Mouse (Mus musculus) bone marrow, adult 2 months (tissue): ENCODE data around the gene Pomp. TPM values are rescaled to one million over a fixed set of nuclear protein-coding genes. Genes with fewer than 3 reads are reported as not detected.

Experiments
- H3K27ac ChIP-seq: fragments of 200-500 bp; 2 replicates; pipeline ENCODE4 v1.5.1; 2012; ENCODE audit warnings: low read depth, mild to moderate bottlenecking, control low read depth, inconsistent platforms, low read length; ENCODE audit not compliant: control insufficient read depth, poor library complexity, insufficient read depth
- H3K4me1 ChIP-seq: fragments of 200-500 bp; 2 replicates; pipeline ENCODE4 v1.6.1; 2011; ENCODE audit warnings: low read length; ENCODE audit not compliant: control insufficient read depth, insufficient read depth
- H3K4me3 ChIP-seq: fragments of 200-500 bp; replicated peaks from 2 replicates; pipeline ENCODE3; 2011; ENCODE audit warnings: mild to moderate bottlenecking, low read depth, low read length, control low read depth; ENCODE audit not compliant: control insufficient read depth
- CTCF ChIP-seq: fragments of 200-500 bp; IDR thresholded peaks from 2 replicates; pipeline ENCODE4 v1.5.1; 2011; ENCODE audit warnings: low read length, control low read depth; ENCODE audit not compliant: control insufficient read depth, insufficient read depth
- POLR2A ChIP-seq: fragments of 200-500 bp; IDR thresholded peaks from 2 replicates; pipeline ENCODE4 v1.6.1; 2011; ENCODE audit warnings: low read depth, mild to moderate bottlenecking, control low read depth, low read length, borderline replicate concordance; ENCODE audit not compliant: control insufficient read depth
- WGBS: fragments of 180-500 bp; shearing (Covaris S2); methylation state at CpG from one replicate; pipeline ENCODE4 v1.1.7; 2018; 5-methylcytosine and 5-hydroxymethylcytosine counted together
- polyA plus RNA-seq: library from polyadenylated mRNA; stranded (reverse); fragments of >200 nt; gene quantifications from 2 replicates; pipeline ENCODE4 v1.2.4, GENCODE M21; 2011; ENCODE audit warnings: low replicate concordance; ENCODE audit not compliant: missing spikeins, insufficient read depth, insufficient read length

Pomp gene
- polyA plus RNA-seq, 1 experiment: 166 TPM

GRCm38 (mm10) chr5:147819895-147820294 lies 40.4 kb upstream of the Pomp start:
- no peak overlapping the region for H3K4me3 ChIP-seq
- no peak for TF ChIP-seq POLR2A
- TF ChIP-seq CTCF: no peak
- no peaks in the 10 kb centered on the region for H3K4me1 ChIP-seq
- H3K27ac ChIP-seq: no peak overlapping the region
- 87% methylated on average over 7 of the region's 7 CpGs for WGBS

DNA sequence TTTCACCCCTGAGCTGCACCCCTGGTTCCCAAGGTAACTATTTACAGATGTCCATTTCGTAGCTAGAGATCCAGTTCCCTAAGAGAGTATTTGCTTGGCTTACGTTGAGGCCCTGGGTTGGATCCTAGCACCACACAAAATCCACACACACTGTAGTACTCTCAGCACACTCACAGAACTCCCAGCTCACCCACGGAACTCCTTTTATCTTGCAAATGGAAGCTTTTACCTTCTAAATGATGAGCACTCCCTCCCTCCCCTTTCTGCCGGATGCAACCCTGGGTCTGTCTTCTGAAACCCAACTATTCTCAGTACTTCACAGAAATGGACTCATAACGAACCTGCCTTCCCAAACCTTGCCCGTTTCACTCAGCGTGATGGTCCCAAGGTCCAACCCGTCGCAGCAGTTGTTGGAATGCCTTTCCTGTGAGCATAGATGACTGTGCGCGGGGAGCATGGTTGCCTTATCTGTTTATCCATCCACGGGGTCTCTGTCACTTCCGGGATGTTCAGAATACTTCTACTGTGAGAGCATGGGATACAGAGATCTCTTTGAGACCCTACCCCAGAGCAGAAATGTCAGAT lies 36.1 kb upstream of the Pomp start:
- WGBS: 83% methylated on average over 13 of the region's 13 CpGs
- no peak overlapping the region for H3K27ac ChIP-seq
- no peaks in the 10 kb centered on the region; the same call in 1 of the 2 replicates for H3K4me1 ChIP-seq
- no peak overlapping the region for H3K4me3 ChIP-seq
- TF ChIP-seq POLR2A (no peak), CTCF (no peak)

GRCm38 (mm10) chr5:147825375-147825969 lies 34.8 kb upstream of the Pomp start:
- Histone ChIP-seq H3K4me3 (no peak overlapping the region), H3K27ac (no peak overlapping the region; the same call in 1 of the 2 replicates), H3K4me1 (no peaks in the 10 kb centered on the region; the same call in 1 of the 2 replicates)
- WGBS: 10% methylated on average over 22 of the region's 22 CpGs
- no peak for TF ChIP-seq POLR2A
- no peak for TF ChIP-seq CTCF

DNA sequence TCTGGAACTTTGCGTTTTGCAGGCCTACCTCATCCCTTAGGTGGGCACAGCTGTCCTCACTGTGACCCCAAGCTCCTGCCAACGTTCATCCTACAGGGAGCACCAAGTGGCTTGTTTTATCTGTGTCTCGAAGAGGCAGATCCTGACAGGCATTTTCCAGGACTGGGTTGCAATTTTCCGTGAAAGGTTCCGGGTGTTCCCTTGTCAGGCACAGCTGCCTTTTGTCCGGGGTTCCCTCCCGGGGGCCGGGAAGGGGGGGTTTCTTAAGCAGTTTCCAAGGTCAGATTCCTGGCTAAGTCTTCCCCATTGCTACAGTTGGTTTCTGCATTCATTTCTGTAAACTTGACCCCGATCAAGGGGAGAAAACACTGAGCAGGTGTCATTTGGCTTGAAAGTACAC lies 34.2 kb upstream of the Pomp start:
- 84% methylated on average over 9 of the region's 9 CpGs for WGBS
- Histone ChIP-seq H3K4me3 (no peak overlapping the region), H3K27ac (no peak overlapping the region), H3K4me1 (no peaks in the 10 kb centered on the region; the same call in 1 of the 2 replicates)
- no peak for TF ChIP-seq CTCF

- Histone ChIP-seq H3K4me1 (no peaks in the 10 kb centered on the region; the same call in 1 of the 2 replicates), H3K4me3 (no peak overlapping the region), H3K27ac (no peak overlapping the region)
- TF ChIP-seq POLR2A: no peak
- no peak for TF ChIP-seq CTCF
- WGBS: 80% methylated on average over 5 of the region's 5 CpGs
Observed at GRCm38 (mm10) chr5:147826546-147826945, 33.7 kb upstream of the Pomp start.

GRCm38 (mm10) chr5:147828846-147829245 lies 31.4 kb upstream of the Pomp start:
- TF ChIP-seq POLR2A: no peak
- no peak for TF ChIP-seq CTCF
- H3K27ac ChIP-seq: no peak overlapping the region
- 84% methylated on average over 8 of the region's 8 CpGs for WGBS

DNA sequence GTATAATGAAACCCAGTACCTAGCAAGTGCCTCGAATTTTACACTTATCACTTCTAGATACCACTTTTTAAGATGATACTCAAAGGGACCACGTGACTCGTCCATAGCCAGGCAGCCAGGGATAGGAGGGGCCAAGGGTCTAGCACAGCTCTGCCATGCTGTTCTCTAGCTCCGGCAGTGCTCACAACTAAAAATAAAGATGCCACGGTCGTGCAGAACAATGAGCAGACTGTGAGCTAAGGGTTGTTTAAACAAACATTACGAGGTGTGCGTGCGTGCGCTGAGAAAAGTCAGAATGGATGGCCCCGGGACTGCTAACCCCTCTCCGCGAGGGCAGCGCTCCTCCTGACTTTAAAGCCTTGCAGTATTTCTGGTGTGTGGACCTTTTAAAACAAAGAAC lies 27.4 kb upstream of the Pomp start:
- Histone ChIP-seq H3K27ac (no peak overlapping the region), H3K4me3 (no peak overlapping the region), H3K4me1 (no peaks in the 10 kb centered on the region)
- WGBS: 50% methylated on average over 14 of the region's 14 CpGs
- TF ChIP-seq CTCF (no peak), POLR2A (no peak)

More at GRCm38 (mm10) chr5:147828846-147829245, 31.4 kb upstream of the Pomp start:
- no peaks in the 10 kb centered on the region; the same call in 1 of the 2 replicates for H3K4me1 ChIP-seq
- H3K4me3 ChIP-seq: no peak overlapping the region

DNA sequence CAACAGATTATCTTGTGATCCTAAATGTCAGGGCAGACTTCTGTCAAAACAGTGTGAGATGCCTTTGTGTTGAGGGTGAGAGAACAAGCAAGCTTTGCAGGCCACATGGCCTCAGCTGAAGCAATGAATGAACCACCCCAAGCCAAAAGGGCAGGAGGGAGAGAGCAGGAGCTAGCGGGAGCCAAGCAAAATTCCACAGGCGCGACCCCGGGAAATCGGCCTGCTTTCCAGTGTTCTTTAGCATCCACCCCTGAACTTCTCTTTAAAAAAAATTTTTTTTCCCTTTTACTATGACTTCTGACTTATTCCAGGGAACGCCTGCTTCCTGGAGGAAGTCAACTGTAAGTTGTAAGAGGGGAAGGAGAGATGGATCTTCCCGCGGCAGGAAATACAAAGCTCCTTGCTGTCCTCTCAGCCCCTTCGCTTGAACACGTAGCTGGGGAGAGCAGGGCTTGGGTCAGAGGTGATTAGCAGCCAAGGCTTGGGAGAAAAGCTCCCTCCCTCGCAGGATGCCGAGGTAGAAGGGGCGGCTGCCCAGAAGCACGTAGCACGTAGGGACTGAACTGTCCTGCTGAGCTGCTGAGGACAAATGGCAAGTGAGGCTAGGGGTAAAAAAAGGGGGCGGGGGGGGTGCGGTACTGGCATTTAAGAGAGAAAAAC lies 25.3 kb upstream of the Pomp start:
- no peak overlapping the region for H3K4me3 ChIP-seq
- TF ChIP-seq POLR2A (no peak), CTCF (no peak)
- 39% methylated on average over 17 of the region's 17 CpGs for WGBS

DNA sequence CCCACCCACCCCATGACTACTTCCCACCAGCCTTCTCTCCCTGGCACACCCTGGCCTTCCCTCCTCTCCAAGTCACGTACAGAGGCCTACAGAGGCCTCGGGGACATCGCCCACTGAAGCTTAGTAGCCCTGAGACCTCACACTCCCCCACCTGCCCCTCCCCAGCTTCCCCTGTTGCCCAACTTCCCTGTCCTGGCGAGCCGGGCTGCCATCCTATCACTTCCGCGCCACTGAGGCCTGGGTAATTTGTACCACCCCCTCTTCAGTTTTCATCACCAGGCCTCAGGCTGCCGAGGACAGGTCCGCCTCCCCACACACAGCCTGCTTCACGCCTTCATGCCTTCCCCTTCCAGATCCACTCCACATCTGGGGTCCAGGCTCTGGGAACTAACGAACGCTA lies 20.8 kb upstream of the Pomp start:
- Histone ChIP-seq H3K4me3 (no peak overlapping the region), H3K27ac (peak overlapping the region; percentile 3; the same call in 1 of the 2 replicates), H3K4me1 (no peaks in the 10 kb centered on the region; the same call in 1 of the 2 replicates)
- WGBS: 37% methylated on average over 12 of the region's 12 CpGs
- TF ChIP-seq POLR2A (no peak), CTCF (no peak)

More for the DNA sequence above, 25.3 kb upstream of the Pomp start:
- Histone ChIP-seq H3K4me1 (no peaks in the 10 kb centered on the region; the same call in 1 of the 2 replicates), H3K27ac (no peak overlapping the region)
